Mouse (Mus musculus): ENCODE measurements around the gene Mdk.

Gene Mdk

GRCm38 (mm10) chr2:91920130-91920529, 12.0 kb downstream of the Mdk start:
- no peak for ATAC-seq (ENCODE audit: insufficient number of reproducible peaks, low FRiP score, low TSS enrichment)

- ATAC-seq (ENCODE audit: insufficient number of reproducible peaks, low FRiP score, low TSS enrichment): no peak
Measured at GRCm38 (mm10) chr2:91917096-91917495, 15.0 kb downstream of the Mdk start.

- no peak for ATAC-seq (ENCODE audit: insufficient number of reproducible peaks, low FRiP score, low TSS enrichment)
Measured at GRCm38 (mm10) chr2:91916346-91916977, 15.6 kb downstream of the Mdk start.

GRCm38 (mm10) chr2:91913328-91914110, 18.6 kb downstream of the Mdk start:
- ATAC-seq (ENCODE audit: insufficient number of reproducible peaks, low FRiP score, low TSS enrichment): no peak

GRCm38 (mm10) chr2:91912616-91913015, 19.5 kb downstream of the Mdk start:
- no peak for ATAC-seq (ENCODE audit: insufficient number of reproducible peaks, low FRiP score, low TSS enrichment)

GRCm38 (mm10) chr2:91906141-91906540, 26.0 kb downstream of the Mdk start:
- ATAC-seq (ENCODE audit: insufficient number of reproducible peaks, low FRiP score, low TSS enrichment): no peak

- ATAC-seq (ENCODE audit: insufficient number of reproducible peaks, low FRiP score, low TSS enrichment): no peak
Measured at GRCm38 (mm10) chr2:91904618-91905307, 27.3 kb downstream of the Mdk start.

GRCm38 (mm10) chr2:91903171-91903925, 28.7 kb downstream of the Mdk start:
- no peak for ATAC-seq (ENCODE audit: insufficient number of reproducible peaks, low FRiP score, low TSS enrichment)

GRCm38 (mm10) chr2:91902336-91902735, 29.8 kb downstream of the Mdk start:
- peak; percentile 79; the same call in 1 of the 2 replicates for ATAC-seq (ENCODE audit: insufficient number of reproducible peaks, low FRiP score, low TSS enrichment)

GRCm38 (mm10) chr2:91900431-91900830, 31.7 kb downstream of the Mdk start:
- ATAC-seq (ENCODE audit: insufficient number of reproducible peaks, low FRiP score, low TSS enrichment): no peak

GRCm38 (mm10) chr2:91899141-91899540, 33.0 kb downstream of the Mdk start:
- ATAC-seq (ENCODE audit: insufficient number of reproducible peaks, low FRiP score, low TSS enrichment): no peak

GRCm38 (mm10) chr2:91897968-91898367, 34.1 kb downstream of the Mdk start:
- ATAC-seq (ENCODE audit: insufficient number of reproducible peaks, low FRiP score, low TSS enrichment): no peak

- ATAC-seq (ENCODE audit: insufficient number of reproducible peaks, low FRiP score, low TSS enrichment): no peak
Measured at GRCm38 (mm10) chr2:91895401-91895800, 36.7 kb downstream of the Mdk start.

GRCm38 (mm10) chr2:91894716-91895115, 37.4 kb downstream of the Mdk start:
- no peak for ATAC-seq (ENCODE audit: insufficient number of reproducible peaks, low FRiP score, low TSS enrichment)

- ATAC-seq (ENCODE audit: insufficient number of reproducible peaks, low FRiP score, low TSS enrichment): no peak
Measured at GRCm38 (mm10) chr2:91884616-91885015, 47.5 kb downstream of the Mdk start.

- ATAC-seq (ENCODE audit: insufficient number of reproducible peaks, low FRiP score, low TSS enrichment): no peak
Measured at GRCm38 (mm10) chr2:91883961-91884360, 48.1 kb downstream of the Mdk start.

All from cerebellum, adult (tissue).